ENCODE assay signal across 13 mouse cellular contexts in genomic region chr11:35888790-35889189, GRCm38 (mm10). TPM values are rescaled to one million over a fixed set of nuclear protein-coding genes. Genes with fewer than 3 reads are reported as not detected.
DNase-seq lines count a peak whose midpoint lies in the region; ATAC-seq lines count a peak whose summit lies in the region.
"Had no signal": no experiment of that assay in that cellular context is flagged by ENCODE, and none has a peak within 500 bp of the region (broad histone marks: within the 10 kb centered on the region; RNA-seq: fewer than 3 reads in every experiment).

No protein-coding gene starts in this region.

- no peaks in the 10 kb centered on the region for H3K36me3 ChIP-seq in embryonic facial prominence, embryonic 14.5 days (ENCODE audit: control insufficient read depth, insufficient read depth, low read length)
- H3K36me3 ChIP-seq in hindbrain, embryonic 13.5 days: peaks cover 16% of the 10 kb centered on the region
- H3K36me3 ChIP-seq in midbrain, embryonic 15.5 days (replicated peaks): no peaks in the 10 kb centered on the region

- H3K9ac ChIP-seq in embryonic facial prominence, embryonic 14.5 days (ENCODE audit: low read depth, low read length): no peak overlapping the region
- H3K9ac ChIP-seq in hindbrain, embryonic 13.5 days: no peak overlapping the region
- no peak overlapping the region for H3K9ac ChIP-seq in midbrain, embryonic 15.5 days

- H3K4me1 ChIP-seq in embryonic facial prominence, embryonic 14.5 days (ENCODE audit: control insufficient read depth, insufficient read depth, low read length): peaks cover 10% of the 10 kb centered on the region
- peaks cover 30% of the 10 kb centered on the region for H3K4me1 ChIP-seq in hindbrain, embryonic 13.5 days (replicated peaks)
- peaks cover 16% of the 10 kb centered on the region for H3K4me1 ChIP-seq in midbrain, embryonic 15.5 days

- ATAC-seq in embryonic facial prominence, embryonic 14.5 days (ENCODE audit: low read depth): 0 out of 2 replicates have a peak, but pooled peaks have one; percentile 4
- peak; percentile 60 for ATAC-seq in hindbrain, embryonic 13.5 days (ENCODE audit: low FRiP score)
- ATAC-seq in midbrain, embryonic 15.5 days (replicated peaks): no peak
- no peak for ATAC-seq in erythroblast, adult 5-6 weeks (replicated peaks; ENCODE audit: low FRiP score, poor library complexity, severe bottlenecking)
- ATAC-seq: activated CD4-positive, CD25-positive, alpha-beta regulatory T cell, adult 4 months had no signal

- H3K27ac ChIP-seq in embryonic facial prominence, embryonic 14.5 days (replicated peaks; ENCODE audit: low read depth, low read length): no peak overlapping the region
- H3K27ac ChIP-seq in hindbrain, embryonic 13.5 days: peak overlapping the region; percentile 64
- H3K27ac ChIP-seq in midbrain, embryonic 15.5 days: peak overlapping the region; percentile 19; the same call in 1 of the 2 replicates
- H3K27ac ChIP-seq: heart, adult 2 months had no signal

- 68% methylated on average over 8 of the region's 8 CpGs for whole genome bisulfite sequencing in embryonic facial prominence, embryonic 14.5 days
- 26% methylated on average over 8 of the region's 8 CpGs for WGBS in hindbrain, embryonic 13.5 days
- 27% methylated on average over 8 of the region's 8 CpGs for WGBS in midbrain, embryonic 15.5 days

- no peaks in the 10 kb centered on the region for H3K9me3 ChIP-seq in embryonic facial prominence, embryonic 14.5 days (ENCODE audit: control insufficient read depth, low read length)
- no peaks in the 10 kb centered on the region for H3K9me3 ChIP-seq in hindbrain, embryonic 13.5 days
- H3K9me3 ChIP-seq in midbrain, embryonic 15.5 days: no peaks in the 10 kb centered on the region

- H3K4me3 ChIP-seq in embryonic facial prominence, embryonic 14.5 days (ENCODE audit: low read depth, low read length): no peak overlapping the region
- no peak overlapping the region for H3K4me3 ChIP-seq in hindbrain, embryonic 13.5 days
- H3K4me3 ChIP-seq in midbrain, embryonic 15.5 days: no peak overlapping the region
- H3K4me3 ChIP-seq: heart, adult 2 months had no signal

- no peak overlapping the region for H3K4me2 ChIP-seq in embryonic facial prominence, embryonic 14.5 days (ENCODE audit: low read depth, low read length)
- H3K4me2 ChIP-seq in hindbrain, embryonic 13.5 days: no peak overlapping the region
- H3K4me2 ChIP-seq in midbrain, embryonic 15.5 days: no peak overlapping the region
- H3K4me2 ChIP-seq: liver, embryonic 11.5 days had no signal

- H3K27me3 ChIP-seq in embryonic facial prominence, embryonic 14.5 days (replicated peaks; ENCODE audit: control insufficient read depth, insufficient read depth, low read length): no peaks in the 10 kb centered on the region
- no peaks in the 10 kb centered on the region for H3K27me3 ChIP-seq in hindbrain, embryonic 13.5 days
- no peaks in the 10 kb centered on the region for H3K27me3 ChIP-seq in midbrain, embryonic 15.5 days (replicated peaks)

- peak; percentile 67 for DNase-seq in Muller cell, postnatal 12 days (ENCODE audit: inconsistent ontology term)
- no peak for DNase-seq in embryonic facial prominence, embryonic 14.5 days (ENCODE audit: low spot score)
- no peak for DNase-seq in frontal cortex, postnatal 10 days (ENCODE audit: low spot score in 2 of 2)
- no peak for DNase-seq in thymus, postnatal 14 days
- DNase-seq: cerebellum, adult 11 months; heart, adult 2 months; heart, postnatal 14 days; kidney, adult 11 months had no signal

RNA-seq across cellular contexts. Expression of gene Rars, which starts 54.5 kb away (rescaled TPM):
- 85.9 and 93.8 TPM in 2 replicates for polyA plus RNA-seq in embryonic facial prominence, embryonic 14.5 days (2014; fragmentation: Nextera tagmentation; extraction: Ambion mirVana)
- 72.0 and 73.4 TPM in 2 replicates for polyA plus RNA-seq in hindbrain, embryonic 13.5 days (2015; fragmentation: Nextera tagmentation; extraction: Ambion mirVana)
- 68.2 and 68.6 TPM in 2 replicates for polyA plus RNA-seq in midbrain, embryonic 15.5 days (2015; fragmentation: Nextera tagmentation; extraction: Ambion mirVana)
- total RNA-seq in erythroblast, adult 5-6 weeks (2015; ENCODE audit: low replicate concordance): 20.9 and 22.2 TPM in 2 replicates
- total RNA-seq in erythroblast, adult 5-6 weeks (2017; ENCODE audit: low replicate concordance): 24.7 and 25.4 TPM in 2 replicates

Comparison
In these comparisons a context has a peak if more than half of its experiments do, and no peak if none do; other contexts are left out.
1. ATAC-seq: peak in embryonic facial prominence, embryonic 14.5 days (single experiment) and hindbrain, embryonic 13.5 days (single experiment); none in midbrain, embryonic 15.5 days (single experiment) and erythroblast, adult 5-6 weeks (single experiment).